Mouse (Mus musculus) thymus, adult 2 months (tissue): ENCODE measurements at regions not wholly inside any gene's neighbourhood (a gene's known extent, or its start where the extent isn't known, plus 50 kb on each side); places are given as distances from the start of the nearest gene placed in this dataset.

Experiments
- DNase-seq: peaks from one replicate; pipeline ENCODE4 v3.0.0; 2021
- H3K27ac ChIP-seq: fragments of 200-500 bp; 2 replicates; pipeline ENCODE4 v1.5.1; 2012; ENCODE audit warnings: low read length, control low read depth; ENCODE audit not compliant: control insufficient read depth, insufficient read depth
- H3K27me3 ChIP-seq: fragments of 200-500 bp; 2 replicates; pipeline ENCODE4 v1.6.1; 2012; ENCODE audit warnings: mild to moderate bottlenecking, low read length, moderate library complexity, mixed read lengths; ENCODE audit not compliant: control insufficient read depth, insufficient read depth
- H3K36me3 ChIP-seq: fragments of 200-500 bp; 2 replicates; pipeline ENCODE4 v1.6.1; 2012; ENCODE audit warnings: mild to moderate bottlenecking, low read length, moderate library complexity; ENCODE audit not compliant: control insufficient read depth, insufficient read depth
- H3K4me1 ChIP-seq: fragments of 200-500 bp; replicated peaks from 2 replicates; pipeline ENCODE4 v1.6.1; 2012; ENCODE audit warnings: low read length; ENCODE audit not compliant: control insufficient read depth, insufficient read depth
- H3K4me3 ChIP-seq: fragments of 200-500 bp; 2 replicates; pipeline ENCODE4 v1.5.1; 2012; ENCODE audit warnings: mild to moderate bottlenecking, low read length, control low read depth, moderate library complexity; ENCODE audit not compliant: control insufficient read depth, insufficient read depth
- CTCF ChIP-seq: fragments of 200-500 bp; IDR thresholded peaks from 2 replicates; pipeline ENCODE4 v1.5.1; 2012; ENCODE audit warnings: mild to moderate bottlenecking, control low read depth, low read length, moderate library complexity, borderline replicate concordance; ENCODE audit not compliant: control insufficient read depth, poor library complexity, insufficient read depth; ENCODE audit errors: extremely low read depth
- POLR2A ChIP-seq: fragments of 200-500 bp; IDR thresholded peaks from 2 replicates; pipeline ENCODE4 v1.6.1; 2012; ENCODE audit warnings: mild to moderate bottlenecking, low read length, control low read depth, moderate library complexity; ENCODE audit not compliant: control insufficient read depth, poor library complexity, insufficient read depth; ENCODE audit errors: extremely low read depth
- WGBS: fragments of 180-500 bp; shearing (Covaris S2); methylation state at CpG from one replicate; pipeline ENCODE4 v1.1.7; 2018; 5-methylcytosine and 5-hydroxymethylcytosine counted together

GRCm38 (mm10) chr3:52494924-52495323, 226.8 kb downstream of the Foxo1 start:
- TF ChIP-seq CTCF: no peak
- no peak for TF ChIP-seq POLR2A
- Histone ChIP-seq H3K4me3 (no peak overlapping the region), H3K36me3 (no peaks in the 10 kb centered on the region), H3K27me3 (no peaks in the 10 kb centered on the region), H3K27ac (no peak overlapping the region), H3K4me1 (peaks cover 7% of the 10 kb centered on the region)
- 77% methylated on average over 2 of the region's 2 CpGs for WGBS
- no peak for DNase-seq

DNA sequence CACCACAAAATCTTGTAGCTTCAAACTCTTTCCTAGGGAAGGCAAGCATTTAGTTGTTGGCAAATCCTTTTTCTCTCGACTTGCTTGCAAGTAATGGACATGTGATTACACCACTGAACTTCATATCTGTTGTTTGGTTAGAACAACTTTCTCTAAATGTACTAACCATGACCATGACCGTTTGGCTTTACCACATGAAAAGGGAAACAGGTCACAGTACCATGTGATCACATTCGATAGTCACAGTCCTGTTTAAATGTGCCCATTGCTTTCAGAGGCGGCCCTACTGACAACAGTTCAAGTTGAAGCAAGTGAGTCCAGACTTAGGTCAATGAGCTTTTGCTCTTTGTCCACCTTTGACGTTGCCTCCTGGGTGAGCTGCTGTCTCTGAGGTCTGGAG, 211.1 kb downstream of the Foxo1 start:
- 59% methylated on average over 5 of the region's 5 CpGs for WGBS

GRCm38 (mm10) chr3:52469900-52470299, 201.8 kb downstream of the Foxo1 start:
- H3K27me3 ChIP-seq: no peaks in the 10 kb centered on the region
- no peak for TF ChIP-seq CTCF
- TF ChIP-seq POLR2A: no peak
- no peak overlapping the region for H3K4me3 ChIP-seq
- H3K27ac ChIP-seq: no peak overlapping the region
- WGBS: 92% methylated on average over 4 of the region's 4 CpGs
- H3K4me1 ChIP-seq: no peaks in the 10 kb centered on the region; the same call in 1 of the 2 replicates
- no peaks in the 10 kb centered on the region for H3K36me3 ChIP-seq
- DNase-seq: no peak

More for the DNA sequence above, 211.1 kb downstream of the Foxo1 start:
- TF ChIP-seq CTCF: no peak
- no peak for TF ChIP-seq POLR2A
- H3K4me3 ChIP-seq: no peak overlapping the region
- H3K27me3 ChIP-seq: no peaks in the 10 kb centered on the region
- H3K4me1 ChIP-seq: peaks cover 2% of the 10 kb centered on the region; the same call in 1 of the 2 replicates
- no peak overlapping the region for H3K27ac ChIP-seq
- DNase-seq: no peak
- no peaks in the 10 kb centered on the region for H3K36me3 ChIP-seq

- no peaks in the 10 kb centered on the region; the same call in 1 of the 2 replicates for H3K4me1 ChIP-seq
- DNase-seq: no peak
- no peaks in the 10 kb centered on the region for H3K36me3 ChIP-seq
- H3K27ac ChIP-seq: no peak overlapping the region
- no peaks in the 10 kb centered on the region for H3K27me3 ChIP-seq
- no peak overlapping the region for H3K4me3 ChIP-seq
- no peak for TF ChIP-seq POLR2A
- no peak for TF ChIP-seq CTCF
- whole genome bisulfite sequencing: 97% methylated on average over 5 of the region's 5 CpGs
Measured at GRCm38 (mm10) chr3:52469397-52469796, 201.3 kb downstream of the Foxo1 start.

- Histone ChIP-seq H3K27me3 (no peaks in the 10 kb centered on the region), H3K4me1 (peaks cover 2% of the 10 kb centered on the region; the same call in 1 of the 2 replicates), H3K4me3 (no peak overlapping the region), H3K27ac (no peak overlapping the region), H3K36me3 (no peaks in the 10 kb centered on the region)
- WGBS: 85% methylated on average over 8 of the region's 8 CpGs
- TF ChIP-seq POLR2A (no peak), CTCF (no peak)
- no peak for DNase-seq
Measured at GRCm38 (mm10) chr3:52468326-52468725, 200.2 kb downstream of the Foxo1 start.

- no peak for DNase-seq
- Histone ChIP-seq H3K27me3 (no peaks in the 10 kb centered on the region), H3K4me1 (peaks cover 2% of the 10 kb centered on the region; the same call in 1 of the 2 replicates), H3K4me3 (no peak overlapping the region), H3K36me3 (no peaks in the 10 kb centered on the region), H3K27ac (no peak overlapping the region)
- 82% methylated on average over 3 of the region's 3 CpGs for WGBS
- no peak for TF ChIP-seq POLR2A
- TF ChIP-seq CTCF: no peak
Measured at GRCm38 (mm10) chr3:52467876-52468275, 199.7 kb downstream of the Foxo1 start.
